Mouse (Mus musculus): Measurements from ENCODE around the gene Simc1.
"Not testable (repeated sequence)": the region's sequence is repeated elsewhere in the genome, so short reads cannot be mapped to it uniquely, and the experiment has no call there.

Gene Simc1

GRCm38 (mm10) chr13:54503604-54504521 lies at the start of gene Simc1:
TSS of gene Simc1 (plus strand) at chr13:54503779.
- in situ Hi-C loops (cut with MboI; ENCODE audit: low sequenced_read_pairs): no loop called here

DNA sequence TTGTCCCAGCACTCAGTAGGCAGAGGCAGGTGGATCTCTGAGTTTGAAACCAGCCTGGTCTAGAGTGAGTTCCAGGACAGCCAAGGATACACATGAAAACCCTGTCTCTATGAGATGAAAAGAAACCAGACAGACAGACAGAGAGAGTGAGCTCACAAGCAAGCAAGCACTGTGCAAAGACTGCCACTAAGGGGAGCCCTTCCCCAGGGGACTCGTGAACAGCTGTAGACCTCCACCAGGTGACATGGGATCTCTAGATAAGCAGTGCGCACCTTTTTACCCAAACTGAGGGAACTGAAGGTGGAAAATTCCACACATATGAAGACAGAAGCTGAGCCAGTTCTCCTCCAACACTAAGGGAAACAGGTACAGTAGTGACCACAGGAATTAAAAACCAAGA lies 46.5 kb upstream of the Simc1 start:
- in situ Hi-C loops (cut with MboI; ENCODE audit: low sequenced_read_pairs): no loop called here

GRCm38 (mm10) chr13:54459282-54459681 lies 44.3 kb upstream of the Simc1 start:
- in situ Hi-C loops (cut with MboI; ENCODE audit: low sequenced_read_pairs): no loop called here

- in situ Hi-C loops (cut with MboI; ENCODE audit: low sequenced_read_pairs): no loop called here
These were observed 35.2 kb upstream of the Simc1 start, which contains the start of gene Thoc3 for GRCm38 (mm10) chr13:54468098-54469011. TSS of gene Thoc3 (minus strand) at chr13:54468849.

DNA sequence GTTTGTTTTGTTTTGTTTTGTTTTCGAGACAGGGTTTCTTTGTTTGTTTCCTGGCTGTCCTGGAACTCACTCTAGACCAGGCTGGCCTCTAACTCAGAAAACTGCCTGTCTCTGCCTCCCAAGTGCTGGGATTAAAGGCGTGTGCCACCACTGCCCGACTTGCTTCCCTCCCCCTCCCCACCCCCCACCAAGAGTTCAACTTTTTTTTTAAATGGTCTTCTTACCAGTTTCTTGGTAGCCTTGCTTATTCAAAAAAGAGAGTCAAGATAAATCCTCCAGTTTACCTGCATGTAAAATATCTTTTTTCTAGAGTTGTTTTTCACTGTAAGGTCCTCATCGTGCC lies 34.6 kb upstream of the Simc1 start:
- in situ Hi-C loops (cut with MboI; ENCODE audit: low sequenced_read_pairs): no loop called here

DNA sequence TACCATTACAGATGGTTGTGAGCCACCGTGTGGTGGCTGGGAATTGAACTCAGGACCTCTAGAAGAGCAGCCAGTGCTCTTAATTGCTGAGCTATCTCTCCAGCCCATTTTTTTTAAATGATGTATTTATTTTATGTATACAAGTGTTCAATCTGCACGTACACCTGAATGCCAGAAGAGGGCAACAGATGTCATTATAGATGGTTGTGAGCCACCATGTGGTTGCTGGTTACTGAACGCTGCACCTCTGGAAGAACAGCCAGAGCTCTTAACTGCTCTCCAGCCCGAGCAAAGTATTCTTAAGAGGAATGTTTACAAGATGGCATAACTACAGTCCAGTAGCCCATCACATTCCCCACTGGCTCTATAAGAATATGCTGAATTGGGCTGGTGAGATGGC lies 31.6 kb upstream of the Simc1 start:
- in situ Hi-C loops (cut with MboI; ENCODE audit: low sequenced_read_pairs): no loop called here

DNA sequence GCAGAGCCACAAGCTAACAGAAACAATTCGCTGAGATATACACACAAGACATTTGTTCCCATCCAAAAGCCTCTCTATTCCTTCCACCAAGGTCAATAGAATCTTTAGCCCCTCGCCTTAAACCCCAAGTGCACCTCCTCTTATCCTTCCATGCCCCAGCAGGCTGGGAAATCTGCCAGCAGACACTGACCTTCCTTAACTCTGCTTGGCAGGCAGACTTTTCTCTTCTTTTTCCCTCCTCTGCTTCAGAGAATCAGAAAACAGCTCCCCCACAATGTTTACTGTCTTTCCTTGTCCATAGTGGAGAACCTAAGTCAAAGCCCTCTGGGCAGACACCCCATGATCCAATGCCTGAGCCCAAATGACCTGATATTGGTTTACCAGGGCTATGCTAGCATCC lies 28.6 kb upstream of the Simc1 start:
- in situ Hi-C loops (cut with MboI; ENCODE audit: low sequenced_read_pairs): no loop called here

DNA sequence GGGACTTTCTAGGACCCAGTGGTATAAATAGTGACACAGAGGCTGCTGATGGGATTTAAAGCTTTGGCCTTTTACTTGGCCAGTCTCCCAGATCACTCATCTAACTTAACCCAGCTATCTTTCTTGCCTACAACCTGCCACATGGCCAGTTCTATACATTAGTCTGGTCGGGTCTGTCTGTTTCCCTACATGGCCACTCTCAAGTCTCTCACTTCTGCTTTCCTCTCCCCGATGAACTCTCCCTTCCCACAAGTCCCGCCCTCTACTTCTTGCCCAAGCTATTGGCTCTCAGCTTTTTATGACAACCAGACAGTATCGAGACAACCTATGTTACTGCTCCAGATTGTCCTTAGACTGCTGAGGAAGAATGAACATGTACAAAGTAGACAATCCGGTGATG lies 27.9 kb upstream of the Simc1 start:
- in situ Hi-C loops (cut with MboI; ENCODE audit: low sequenced_read_pairs): no loop called here

DNA sequence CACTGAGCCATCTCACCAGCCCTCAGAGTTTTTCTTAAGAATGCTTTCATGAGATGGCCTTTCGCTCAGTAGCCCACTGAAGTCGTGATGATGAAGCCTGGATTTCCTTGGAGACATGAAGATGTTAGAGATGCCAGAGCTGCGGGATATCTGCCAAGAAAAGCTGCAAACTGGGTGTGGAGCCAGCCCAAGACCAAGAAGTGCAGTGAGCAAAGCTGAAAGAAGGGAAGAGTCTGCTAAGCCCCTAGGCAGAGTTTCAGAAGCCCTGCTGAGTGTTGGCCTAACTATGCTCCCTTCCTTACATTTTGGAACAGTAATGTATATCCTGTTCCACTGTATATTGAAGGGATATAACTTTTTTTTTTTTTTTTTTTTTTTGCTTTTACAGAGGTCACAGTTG lies 24.3 kb upstream of the Simc1 start:
- in situ Hi-C loops (cut with MboI; ENCODE audit: low sequenced_read_pairs): no loop called here

DNA sequence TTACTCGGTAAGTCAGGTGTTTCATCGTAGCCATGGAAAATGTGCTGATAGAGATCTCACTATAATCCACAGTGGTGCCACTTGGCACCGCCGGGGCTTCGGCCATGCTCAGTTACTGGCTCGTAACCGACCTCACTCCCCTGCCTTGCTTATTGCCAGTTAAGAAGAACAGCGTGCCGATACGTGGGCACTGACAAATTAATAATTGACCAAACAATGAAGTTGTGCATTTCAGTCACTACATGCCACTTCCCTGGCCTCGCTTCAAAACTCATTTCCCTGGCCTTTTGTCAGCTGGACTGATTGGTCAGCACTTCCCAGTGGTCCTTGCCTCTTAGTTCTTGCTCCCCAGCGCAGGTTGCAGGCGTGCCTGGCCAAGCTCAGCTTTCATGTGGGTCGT lies 22.1 kb upstream of the Simc1 start:
- in situ Hi-C loops (cut with MboI; ENCODE audit: low sequenced_read_pairs): no loop called here

DNA sequence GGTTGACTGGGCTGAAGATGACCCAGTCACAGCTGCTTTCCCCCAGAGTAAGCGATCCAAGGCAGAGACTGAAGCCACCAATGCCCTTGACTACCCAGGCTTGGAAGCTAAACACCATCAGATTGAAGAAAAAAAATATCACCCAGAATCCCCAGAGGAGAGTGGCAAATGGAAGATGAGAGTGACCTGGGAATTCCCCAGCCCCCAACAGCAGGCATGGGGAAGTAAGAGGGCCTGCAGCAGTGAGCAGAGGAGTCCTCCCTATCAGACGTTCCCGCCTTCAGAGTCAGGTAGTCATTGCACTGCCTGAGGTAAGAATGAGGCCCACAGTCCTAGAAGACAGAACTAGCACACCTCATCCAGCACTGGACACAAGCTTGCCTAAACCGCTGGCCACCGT lies 13.2 kb upstream of the Simc1 start:
- in situ Hi-C loops (cut with MboI; ENCODE audit: low sequenced_read_pairs): no loop called here

- in situ Hi-C loops (cut with MboI; ENCODE audit: low sequenced_read_pairs): no loop called here
These were observed 12.2 kb upstream of the Simc1 start for GRCm38 (mm10) chr13:54491381-54491780.

DNA sequence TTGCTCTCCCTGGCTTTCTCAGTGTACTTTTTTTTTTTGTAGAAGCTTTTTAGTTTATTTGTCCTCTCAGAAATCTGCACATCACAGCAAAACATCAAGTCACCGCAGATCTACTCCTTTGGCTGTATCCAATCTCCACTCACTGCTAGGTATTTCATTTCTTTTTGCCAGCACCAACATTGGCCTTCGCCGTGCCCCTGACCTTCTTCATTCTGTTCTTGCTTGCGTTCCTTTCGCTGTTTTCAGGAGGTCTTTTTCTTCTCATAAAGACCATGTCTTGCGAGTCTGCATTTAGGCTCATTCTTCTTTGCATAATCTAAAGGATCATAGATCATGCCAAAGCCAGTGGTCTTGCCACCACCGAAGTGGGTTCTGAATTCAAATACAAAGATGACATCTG lies 4.0 kb upstream of the Simc1 start:
- in situ Hi-C loops (cut with MboI; ENCODE audit: low sequenced_read_pairs): not testable (repeated sequence)

DNA sequence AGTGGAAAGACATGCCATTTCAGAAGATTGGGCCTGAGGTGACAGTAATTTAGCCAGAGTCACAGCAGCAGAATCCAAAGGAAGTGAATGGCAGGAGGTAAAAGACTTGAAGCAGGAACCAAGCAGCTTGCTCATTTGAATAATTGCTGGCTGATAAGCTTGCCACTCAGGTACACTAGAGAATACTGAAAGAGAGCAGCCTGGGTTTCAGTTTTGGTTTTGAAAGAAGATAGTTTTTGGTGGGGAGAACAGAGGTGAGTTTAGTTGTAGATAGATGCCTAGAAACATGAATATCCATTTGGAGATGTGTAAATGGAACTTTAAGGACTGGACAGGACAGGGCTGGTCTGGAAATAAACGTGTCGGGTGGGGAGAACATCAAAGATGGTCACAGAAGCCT lies 2.2 kb upstream of the Simc1 start:
- in situ Hi-C loops (cut with MboI; ENCODE audit: low sequenced_read_pairs): no loop called here

DNA sequence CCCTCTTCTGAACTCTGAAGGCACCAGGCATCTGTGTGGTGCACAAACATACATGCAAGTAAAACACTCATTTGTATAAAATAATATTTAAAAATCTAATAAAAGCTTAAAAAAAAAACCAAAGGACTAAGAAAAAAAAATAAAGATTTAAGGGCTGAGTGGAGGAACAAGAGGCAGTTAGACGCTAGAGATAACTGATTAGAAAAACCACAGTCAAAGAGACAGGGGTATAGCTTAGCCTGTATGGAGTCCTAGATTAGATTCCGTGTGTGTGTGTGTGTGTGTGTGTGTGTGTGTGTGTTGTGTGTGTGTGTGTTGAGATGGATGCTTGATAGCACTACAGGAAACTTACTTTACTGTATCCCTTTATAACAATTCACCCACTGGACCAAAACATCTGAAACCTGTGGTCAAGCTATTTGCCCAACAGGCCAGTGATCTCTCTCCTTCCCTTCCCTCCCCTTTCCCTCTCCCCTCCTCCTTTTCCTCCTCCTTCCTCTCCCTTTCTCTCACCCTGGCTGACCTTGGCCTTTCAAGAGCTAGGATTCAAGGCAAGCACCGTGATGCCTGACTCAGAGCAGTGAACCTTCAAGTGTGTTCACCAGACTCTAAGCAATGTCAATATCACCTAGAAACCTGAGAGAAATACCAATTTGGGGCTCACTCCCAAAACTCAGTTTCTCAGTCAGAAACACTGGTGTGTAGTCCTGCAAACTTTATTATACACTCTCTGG lies 1.5 kb upstream of the Simc1 start:
- in situ Hi-C loops (cut with MboI; ENCODE audit: low sequenced_read_pairs): no loop called here

DNA sequence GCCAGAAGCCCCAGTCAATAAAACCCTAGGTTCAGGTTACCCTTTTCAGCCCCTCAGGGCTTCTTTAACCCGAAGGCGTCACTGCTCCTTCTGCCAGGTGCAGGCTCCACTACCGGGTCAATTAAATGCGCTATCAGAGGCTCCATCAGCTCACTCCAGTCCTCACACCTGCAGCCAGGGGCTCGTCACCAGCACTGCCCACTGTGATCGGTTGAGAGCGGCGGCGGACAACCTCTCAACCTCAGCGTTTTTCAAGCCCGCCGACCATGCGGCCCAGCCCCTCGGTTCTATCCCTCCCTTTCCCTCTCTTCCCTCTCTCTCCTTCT lies 338 bp upstream of the Simc1 start:
- in situ Hi-C loops (cut with MboI; ENCODE audit: low sequenced_read_pairs): no loop called here

DNA sequence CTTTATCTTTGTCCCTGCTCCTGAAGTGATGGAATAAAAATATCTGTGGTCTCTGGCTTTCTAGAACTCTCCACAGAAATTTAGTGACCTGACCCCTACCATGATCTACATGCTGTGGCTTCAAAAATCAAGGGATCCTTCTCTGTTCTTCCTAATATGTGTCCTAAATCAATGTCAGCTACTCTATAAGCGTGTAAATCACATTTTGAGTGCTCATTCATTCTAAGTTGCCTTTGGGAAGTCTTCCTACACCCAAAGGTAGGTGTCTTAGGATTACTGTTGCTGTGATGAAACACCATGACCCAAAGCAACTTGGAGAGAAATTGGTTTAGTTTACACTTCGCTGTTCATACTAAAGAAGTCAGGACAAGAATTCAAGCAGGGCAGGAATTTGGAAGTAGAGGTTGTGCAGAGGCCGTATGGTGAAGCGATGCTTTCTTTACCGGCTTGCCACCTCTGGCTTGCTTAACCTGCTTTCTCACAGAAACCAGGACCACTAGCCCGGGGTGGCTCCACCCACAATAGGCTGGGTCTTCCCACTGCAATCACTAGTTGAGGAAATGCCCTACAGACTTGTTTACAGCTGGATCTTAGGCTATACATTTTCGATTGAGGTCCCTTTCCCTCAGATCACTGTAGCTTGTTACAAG lies 1.2 kb downstream of the Simc1 start:
- in situ Hi-C loops (cut with MboI; ENCODE audit: low sequenced_read_pairs): no loop called here

DNA sequence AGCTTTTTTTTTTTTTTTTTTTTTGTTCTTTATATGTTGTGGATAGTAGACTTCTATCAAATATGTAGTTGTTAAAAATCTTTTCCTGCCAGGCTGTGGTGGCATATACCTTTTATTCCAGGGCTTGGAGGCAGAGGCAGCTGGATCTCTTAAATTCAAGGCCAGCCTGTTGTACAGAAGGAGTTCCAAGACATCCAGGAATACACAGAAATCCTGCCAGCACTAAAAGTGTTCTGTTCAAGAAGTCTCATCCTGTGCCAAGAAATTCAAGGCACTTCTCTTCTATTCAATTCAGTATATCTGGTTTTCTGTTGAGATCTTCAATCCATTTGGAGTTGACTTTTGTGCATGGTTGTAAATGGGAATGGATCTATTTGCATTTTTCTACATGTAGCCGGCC lies 2.3 kb downstream of the Simc1 start:
- in situ Hi-C loops (cut with MboI; ENCODE audit: low sequenced_read_pairs): no loop called here

DNA sequence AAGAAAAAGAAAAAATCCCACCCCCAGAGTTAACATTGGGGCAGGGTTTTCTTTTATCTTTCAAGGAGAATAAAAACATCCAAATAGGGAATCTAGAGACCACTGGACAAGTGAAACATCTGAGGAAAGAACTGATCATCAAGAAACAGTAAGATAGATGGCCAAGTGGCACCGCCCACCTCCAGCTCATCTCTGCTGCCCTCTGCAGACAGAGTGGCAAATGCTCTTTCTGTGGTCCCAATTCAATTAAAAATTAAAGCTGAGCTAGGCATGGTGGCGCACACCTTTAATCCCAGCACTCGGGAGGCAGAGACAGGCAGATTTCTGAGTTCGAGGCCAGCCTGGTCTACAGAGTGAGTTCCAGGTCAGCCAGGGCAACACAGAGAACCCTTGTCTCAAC lies 16.6 kb downstream of the Simc1 start:
- in situ Hi-C loops (cut with MboI; ENCODE audit: low sequenced_read_pairs): no loop called here

DNA sequence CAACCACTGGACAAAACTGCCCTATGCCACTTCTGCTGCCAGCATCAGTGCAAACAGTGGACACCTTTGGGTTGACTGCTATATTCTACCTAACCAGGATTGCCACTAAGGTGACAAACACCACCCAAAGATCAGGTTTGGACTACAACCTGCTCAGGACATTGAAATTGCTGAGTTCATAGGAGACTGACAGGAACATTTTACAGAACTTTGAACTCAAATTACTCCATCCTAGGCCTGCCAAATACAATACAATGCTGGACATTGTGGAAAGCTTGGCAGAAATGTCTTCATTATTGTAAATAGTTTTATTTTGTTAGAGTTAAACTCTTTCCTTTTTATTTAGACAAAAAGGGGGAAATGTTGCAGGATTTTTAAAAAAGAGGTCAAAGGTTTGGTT lies 17.6 kb downstream of the Simc1 start:
- in situ Hi-C loops (cut with MboI; ENCODE audit: low sequenced_read_pairs): no loop called here

DNA sequence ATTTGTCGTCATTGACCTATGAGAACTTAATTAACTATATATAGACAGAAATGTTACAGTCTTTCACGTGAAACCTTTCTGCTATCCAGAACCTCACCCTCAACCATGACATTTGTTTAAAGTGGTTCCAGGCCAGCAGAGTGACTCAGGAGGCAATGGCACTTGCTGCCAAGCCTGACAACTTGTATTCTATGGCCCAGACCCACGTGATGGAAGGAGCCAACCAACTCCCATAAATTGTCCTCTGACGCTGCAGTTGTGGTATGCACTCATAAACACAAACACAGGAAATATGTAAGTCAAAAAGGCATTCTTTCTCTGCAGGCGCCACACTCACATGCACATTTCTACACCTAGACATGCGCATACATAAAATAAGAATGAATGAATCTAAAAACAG lies 23.6 kb downstream of the Simc1 start:
- in situ Hi-C loops (cut with MboI; ENCODE audit: low sequenced_read_pairs): no loop called here

Data from CH12F3 (cell line).